Mouse (Mus musculus) hindlimb bud, embryonic 11.5 days (tissue): Measurements from ENCODE around the gene Gm6880.
"Not testable (repeated sequence)": the region's sequence is repeated elsewhere in the genome, so short reads cannot be mapped to it uniquely, and the experiment has no call there.

Source experiments
- DNase-seq: peaks from one replicate; pipeline ENCODE4 v3.0.0-alpha.2; 2012; ENCODE audit warnings: low read depth, low spot score; ENCODE audit errors: extremely low spot score

The Gm6880 gene

GRCm38 (mm10) chrX:74481349-74481885 is at the start of gene Gm6880:
Gene Gm6880, minus strand, starts transcription at chrX:74481399.
- not testable (repeated sequence) for DNase-seq

DNA sequence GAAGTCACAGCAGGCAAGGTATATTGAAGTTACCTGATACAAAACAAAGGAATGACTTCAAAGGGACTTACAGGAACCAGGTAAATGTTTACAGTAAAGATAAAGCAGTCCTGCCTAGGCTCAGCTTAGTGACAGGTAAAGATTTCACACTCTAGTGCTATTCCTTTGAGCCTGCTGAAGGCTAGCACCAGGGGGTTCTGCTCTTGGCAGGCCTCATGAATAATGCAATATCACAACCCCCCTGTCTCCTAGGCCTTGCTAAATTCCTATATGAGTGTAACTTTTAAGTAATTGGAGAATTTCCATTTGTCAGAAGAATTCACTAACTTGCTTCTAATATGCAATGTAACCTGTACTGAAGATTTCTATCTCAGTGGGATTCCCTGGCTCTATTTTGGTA is 36.3 kb upstream of the Gm6880 start:
- DNase-seq, result not testable (repeated sequence)

- DNase-seq, result no peak
Measured at GRCm38 (mm10) chrX:74497131-74497530, 15.9 kb upstream of the Gm6880 start.

GRCm38 (mm10) chrX:74452773-74453172 is 28.4 kb downstream of the Gm6880 start:
- peak; percentile 18 for DNase-seq

GRCm38 (mm10) chrX:74451157-74451912 is 29.9 kb downstream of the Gm6880 start:
- DNase-seq, result no peak
